Mouse (Mus musculus) neural tube, embryonic 11.5 days (tissue): ENCODE data around the gene Prkaca. TPM values are rescaled to one million over a fixed set of nuclear protein-coding genes. Genes with fewer than 3 reads are reported as not detected.

ENCODE experiments used
- ATAC-seq: fragments of 200-750 bp; cut with Nextera tagmentation; 2 replicates; pipeline ENCODE4 v1.8.0; 2017; ENCODE audit warnings: moderate number of reproducible peaks, mild to moderate bottlenecking, moderate TSS enrichment, moderate library complexity; ENCODE audit not compliant: insufficient read depth, low FRiP score, low TSS enrichment
- DNase-seq: peaks from one replicate; pipeline ENCODE4 v3.0.0-alpha.2; 2015; ENCODE audit warnings: low spot score
- H3K27ac ChIP-seq: fragments of 300-500 bp; sonication (generic); 2 replicates; pipeline ENCODE4 v1.5.1; 2014; ENCODE audit warnings: low read depth, mild to moderate bottlenecking, low read length
- H3K27me3 ChIP-seq: fragments of 300-500 bp; sonication (generic); 2 replicates; pipeline ENCODE4 v1.6.1; 2014; ENCODE audit warnings: mild to moderate bottlenecking, low read length, mixed read lengths; ENCODE audit not compliant: control insufficient read depth, insufficient read depth
- H3K36me3 ChIP-seq: fragments of 300-500 bp; sonication (generic); 2 replicates; pipeline ENCODE4 v1.6.1; 2014; ENCODE audit warnings: mild to moderate bottlenecking, low read length, moderate library complexity, mixed read lengths; ENCODE audit not compliant: control insufficient read depth, insufficient read depth
- H3K4me1 ChIP-seq: fragments of 300-500 bp; sonication (generic); 2 replicates; pipeline ENCODE4 v1.6.1; 2014; ENCODE audit warnings: low read length, mixed read lengths; ENCODE audit not compliant: control insufficient read depth, insufficient read depth
- H3K4me2 ChIP-seq: fragments of 300-500 bp; sonication (generic); 2 replicates; pipeline ENCODE4 v1.6.1; 2014; ENCODE audit warnings: low read depth, mild to moderate bottlenecking, moderate library complexity
- H3K4me3 ChIP-seq: fragments of 300-500 bp; sonication (generic); 2 replicates; pipeline ENCODE4 v1.5.1; 2014; ENCODE audit warnings: low read depth, low read length
- H3K9ac ChIP-seq: fragments of 300-500 bp; sonication (generic); 2 replicates; pipeline ENCODE4 v1.6.1; 2014; ENCODE audit warnings: mild to moderate bottlenecking, low read length
- H3K9me3 ChIP-seq: fragments of 300-500 bp; sonication (generic); 2 replicates; pipeline ENCODE4 v1.6.1; 2016; ENCODE audit warnings: low read length; ENCODE audit not compliant: control insufficient read depth
- WGBS: fragments of 180-500 bp; shearing (Covaris S2); extraction: QIAGEN DNeasy Blood & Tissue Kit; methylation state at CpG from one replicate; pipeline ENCODE4 v1.1.7; 2014; 5-methylcytosine and 5-hydroxymethylcytosine counted together
- polyA plus RNA-seq: library from polyadenylated mRNA; unstranded; fragments of >200 nt; fragmentation: Nextera tagmentation; extraction: Ambion mirVana; gene quantifications from 2 replicates; pipeline ENCODE4 v1.2.1, GENCODE M21; 2014

Gene Prkaca
- polyA plus RNA-seq, 1 experiment from 2014 or later: 154 TPM

DNA sequence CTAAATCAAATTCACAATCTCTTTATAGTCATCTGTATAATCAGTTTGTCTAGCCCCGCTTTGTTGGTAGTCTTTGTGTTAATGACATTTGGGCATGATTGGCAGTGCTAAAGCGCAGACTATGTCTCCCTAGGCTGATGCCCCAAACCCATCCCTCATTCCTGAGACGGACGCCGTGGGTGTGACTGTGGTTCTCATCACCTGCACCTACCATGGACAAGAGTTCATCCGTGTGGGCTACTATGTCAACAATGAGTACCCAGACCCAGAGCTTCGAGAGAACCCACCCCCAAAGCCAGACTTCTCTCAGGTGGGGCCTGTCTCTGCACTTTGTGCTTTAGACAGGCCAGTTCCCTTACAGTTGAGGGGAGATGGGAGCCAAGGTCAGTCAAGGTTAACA is 5.1 kb upstream of the Prkaca start:
- no peak for DNase-seq
- Histone ChIP-seq H3K9ac (no peak overlapping the region), H3K36me3 (peaks cover 4% of the 10 kb centered on the region), H3K9me3 (no peaks in the 10 kb centered on the region), H3K27ac (no peak overlapping the region), H3K4me1 (peaks cover 4% of the 10 kb centered on the region; the same call in 1 of the 2 replicates), H3K4me2 (no peak overlapping the region), H3K27me3 (no peaks in the 10 kb centered on the region), H3K4me3 (no peak overlapping the region)
- no peak for ATAC-seq
- 93% methylated on average over 7 of the region's 7 CpGs for WGBS

DNA sequence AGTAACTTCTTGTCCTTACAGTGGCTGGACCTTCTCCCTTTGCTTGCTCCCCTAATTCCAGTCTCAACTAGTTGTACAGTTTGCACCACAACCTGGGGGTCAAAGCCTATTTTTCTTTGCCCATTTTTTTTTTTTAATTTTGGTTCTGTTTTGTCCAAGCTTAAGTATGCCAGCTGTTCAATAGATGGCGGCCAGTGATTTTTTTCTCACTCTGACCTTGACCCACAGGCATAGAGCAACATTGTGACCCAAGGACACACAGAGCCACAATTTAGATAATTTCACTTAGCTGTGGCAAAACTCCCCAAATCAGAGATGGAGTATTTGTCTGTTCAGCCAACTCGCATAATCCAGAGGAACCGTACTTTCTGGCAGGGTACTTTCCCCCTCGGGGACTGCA is 1.7 kb upstream of the Prkaca start:
- DNase-seq: no peak
- no peak overlapping the region for H3K4me2 ChIP-seq
- no peak for ATAC-seq
- no peaks in the 10 kb centered on the region for H3K27me3 ChIP-seq
- no peak overlapping the region for H3K4me3 ChIP-seq
- H3K9me3 ChIP-seq: no peaks in the 10 kb centered on the region
- H3K4me1 ChIP-seq: peaks cover 11% of the 10 kb centered on the region
- no peak overlapping the region for H3K27ac ChIP-seq
- H3K9ac ChIP-seq: no peak overlapping the region
- WGBS: 95% methylated on average over 4 of the region's 4 CpGs
- H3K36me3 ChIP-seq: peaks cover 2% of the 10 kb centered on the region

DNA sequence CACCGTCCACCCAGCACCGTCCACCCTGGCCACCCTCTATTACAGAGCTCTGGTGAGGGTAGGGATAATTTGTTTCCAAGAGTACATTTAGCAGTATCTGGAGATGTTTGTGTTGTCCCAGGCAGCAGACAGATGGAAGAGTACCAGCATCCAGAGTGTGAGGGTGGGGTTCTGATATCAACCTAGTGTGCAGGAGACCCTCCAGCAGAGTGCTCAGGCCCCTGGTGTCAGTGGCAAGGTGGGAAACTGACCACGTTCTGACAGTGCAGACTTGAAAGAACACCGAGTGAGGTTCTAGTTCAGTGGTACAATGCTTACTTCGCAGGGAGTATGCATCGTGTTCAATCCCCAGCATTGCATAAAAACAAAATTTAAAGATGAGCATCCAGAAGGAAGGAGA is 1.1 kb upstream of the Prkaca start:
- Histone ChIP-seq H3K27me3 (no peaks in the 10 kb centered on the region), H3K27ac (no peak overlapping the region), H3K4me2 (peak overlapping the region; percentile 90; the same call in 1 of the 2 replicates), H3K4me1 (peaks cover 11% of the 10 kb centered on the region), H3K4me3 (peak overlapping the region; percentile 94; the same call in 1 of the 2 replicates), H3K9ac (no peak overlapping the region), H3K9me3 (no peaks in the 10 kb centered on the region), H3K36me3 (peaks cover 2% of the 10 kb centered on the region)
- ATAC-seq (no peak), DNase-seq (no peak)
- WGBS: 77% methylated on average over 6 of the region's 6 CpGs

DNA sequence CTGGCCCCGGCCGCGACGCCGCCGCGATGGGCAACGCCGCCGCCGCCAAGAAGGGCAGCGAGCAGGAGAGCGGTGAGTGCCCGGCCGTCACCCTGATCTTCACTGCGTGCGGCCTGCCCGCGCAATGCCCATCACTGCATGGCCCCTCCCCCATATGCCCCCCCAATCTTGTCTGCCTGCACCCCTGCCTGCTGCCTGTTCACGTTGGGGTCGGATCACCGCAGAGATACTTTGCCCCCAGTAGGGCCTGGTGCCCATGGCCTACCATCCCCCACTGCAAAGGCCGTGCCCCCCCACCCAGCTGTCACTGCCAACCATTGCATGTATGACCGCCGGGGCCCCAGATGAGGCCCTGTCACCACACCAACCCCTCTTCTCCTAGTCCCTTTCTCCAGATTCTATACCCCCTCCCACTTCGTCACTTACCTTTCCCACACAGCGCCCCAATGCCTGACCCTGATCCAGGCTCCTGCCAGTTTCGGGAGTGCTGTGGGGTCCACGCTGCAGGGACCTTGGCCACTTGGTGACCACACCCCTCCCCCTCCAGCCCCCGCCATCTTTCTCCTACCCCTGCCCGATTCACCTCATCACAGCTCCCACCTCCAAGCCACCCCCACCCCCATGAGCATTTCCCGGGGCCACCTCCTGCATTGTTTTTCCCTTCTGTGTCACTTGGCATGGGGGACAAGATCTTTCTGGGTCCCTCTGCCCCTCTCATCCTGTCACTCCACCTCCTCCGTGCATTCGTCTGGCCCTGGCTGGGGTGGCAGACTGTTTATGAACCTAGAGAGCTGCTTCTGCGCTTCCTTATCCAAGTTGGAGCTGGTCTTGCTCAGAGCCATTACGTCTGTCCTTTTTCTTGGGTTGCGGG is 603 bp downstream of the Prkaca start:
- no peaks in the 10 kb centered on the region for H3K27me3 ChIP-seq
- H3K36me3 ChIP-seq: no peaks in the 10 kb centered on the region
- WGBS: 3% methylated on average over 36 of the region's 37 CpGs
- peaks cover 11% of the 10 kb centered on the region for H3K4me1 ChIP-seq
- peak; percentile 26 for DNase-seq
- peak overlapping the region; percentile 94 for H3K4me3 ChIP-seq
- peak; percentile 24 for ATAC-seq
- H3K27ac ChIP-seq: peak overlapping the region; percentile 15; the same call in 1 of the 2 replicates
- peak overlapping the region; percentile 95 for H3K4me2 ChIP-seq
- no peaks in the 10 kb centered on the region for H3K9me3 ChIP-seq
- H3K9ac ChIP-seq: peak overlapping the region; percentile 81

DNA sequence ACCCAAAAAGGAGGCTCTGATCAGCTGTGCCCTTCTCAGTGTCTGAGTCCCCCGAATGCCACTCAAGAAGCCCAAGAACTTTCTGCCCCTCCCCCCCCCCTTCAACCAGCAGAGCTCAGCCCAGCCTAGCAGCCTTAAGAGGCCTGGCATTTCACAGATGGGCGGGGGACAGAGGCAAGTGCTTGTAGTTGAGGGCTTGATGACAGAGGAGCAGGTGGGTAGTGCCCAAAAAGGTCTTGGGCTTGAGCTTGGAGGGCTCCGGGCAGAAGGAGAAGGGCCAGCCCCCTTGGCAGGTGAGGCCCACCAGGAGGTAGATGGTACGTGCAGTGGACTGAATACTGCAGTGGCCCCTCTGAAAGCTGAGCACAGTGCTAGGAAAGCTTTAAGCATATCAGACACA is 1.7 kb downstream of the Prkaca start:
- no peak overlapping the region for H3K4me3 ChIP-seq

DNA sequence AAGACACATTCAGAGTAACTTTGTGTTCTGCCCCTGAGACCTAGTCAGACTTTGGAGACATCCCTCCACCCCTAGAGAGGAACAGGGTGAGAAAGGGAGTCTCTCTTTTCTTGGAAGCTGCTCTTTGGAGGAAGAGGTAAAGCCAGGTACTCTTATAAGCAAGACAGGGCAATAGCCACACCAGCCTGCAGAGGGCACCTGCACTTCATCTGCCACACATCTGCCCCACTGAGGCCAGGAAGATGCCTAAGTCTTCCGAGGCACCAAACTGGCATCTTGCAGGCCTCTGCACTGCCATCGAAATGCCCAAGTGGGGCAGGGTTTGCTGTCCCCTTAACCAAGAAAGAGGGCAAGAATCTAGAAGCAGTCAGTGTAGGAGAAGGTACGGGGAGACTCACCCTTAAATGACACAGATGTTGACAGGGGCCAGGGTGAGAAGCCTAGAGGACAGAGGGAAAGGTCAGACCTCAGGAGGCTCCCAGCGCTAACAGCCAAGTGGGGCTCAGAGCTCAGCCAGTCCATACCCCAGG is 3.4 kb downstream of the Prkaca start:
- no peak for ATAC-seq
- WGBS: 88% methylated on average over 4 of the region's 4 CpGs
- peaks cover 11% of the 10 kb centered on the region for H3K4me1 ChIP-seq

More for the DNA sequence above, 1.7 kb downstream of the Prkaca start:
- no peak overlapping the region for H3K9ac ChIP-seq
- H3K27me3 ChIP-seq: no peaks in the 10 kb centered on the region
- no peak overlapping the region; the same call in 1 of the 2 replicates for H3K4me2 ChIP-seq
- ATAC-seq (no peak), DNase-seq (no peak)
- no peaks in the 10 kb centered on the region for H3K9me3 ChIP-seq
- 86% methylated on average over 4 of the region's 4 CpGs for WGBS
- H3K36me3 ChIP-seq: no peaks in the 10 kb centered on the region
- H3K27ac ChIP-seq: no peak overlapping the region
- H3K4me1 ChIP-seq: peaks cover 11% of the 10 kb centered on the region

DNA sequence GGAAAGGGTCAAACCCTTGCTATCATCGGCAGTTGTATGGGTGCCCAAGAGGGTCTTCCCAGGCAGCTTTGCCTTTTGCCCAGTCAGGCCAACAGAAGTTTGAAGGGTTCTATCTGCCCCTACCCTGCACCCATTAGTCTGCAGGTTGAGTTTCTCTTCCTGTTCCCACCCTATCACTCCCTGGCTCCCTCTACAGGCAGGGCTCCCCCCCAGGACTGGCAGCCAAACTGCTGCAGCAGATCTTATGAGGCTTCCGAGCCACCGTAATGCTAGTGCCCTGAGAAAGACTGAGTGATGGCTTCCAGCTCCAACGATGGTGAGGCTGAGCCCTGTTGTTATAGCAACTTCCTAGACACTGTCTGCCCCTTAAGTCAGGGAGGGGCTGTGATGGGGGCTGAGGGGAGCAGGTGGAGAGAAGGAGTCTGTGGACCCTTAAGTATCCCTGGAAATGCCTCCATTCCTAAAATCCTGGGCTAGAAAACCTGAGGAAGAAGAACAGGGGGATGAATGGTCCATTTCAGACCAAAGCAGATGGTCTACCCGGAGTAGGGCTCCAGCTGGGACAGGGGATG is 4.1 kb downstream of the Prkaca start:
- ATAC-seq (no peak), DNase-seq (no peak)
- peaks cover 11% of the 10 kb centered on the region for H3K4me1 ChIP-seq
- 91% methylated on average over 5 of the region's 5 CpGs for WGBS
- no peak overlapping the region for H3K9ac ChIP-seq
- peaks cover 7% of the 10 kb centered on the region for H3K36me3 ChIP-seq
- no peak overlapping the region for H3K27ac ChIP-seq
- no peak overlapping the region for H3K4me2 ChIP-seq
- no peaks in the 10 kb centered on the region for H3K9me3 ChIP-seq
- no peak overlapping the region for H3K4me3 ChIP-seq
- H3K27me3 ChIP-seq: no peaks in the 10 kb centered on the region

More for the DNA sequence above, 3.4 kb downstream of the Prkaca start:
- Histone ChIP-seq H3K9me3 (no peaks in the 10 kb centered on the region), H3K9ac (no peak overlapping the region), H3K27me3 (no peaks in the 10 kb centered on the region), H3K4me2 (no peak overlapping the region), H3K36me3 (peaks cover 2% of the 10 kb centered on the region; the same call in 1 of the 2 replicates), H3K4me3 (no peak overlapping the region), H3K27ac (no peak overlapping the region)
- DNase-seq: no peak

DNA sequence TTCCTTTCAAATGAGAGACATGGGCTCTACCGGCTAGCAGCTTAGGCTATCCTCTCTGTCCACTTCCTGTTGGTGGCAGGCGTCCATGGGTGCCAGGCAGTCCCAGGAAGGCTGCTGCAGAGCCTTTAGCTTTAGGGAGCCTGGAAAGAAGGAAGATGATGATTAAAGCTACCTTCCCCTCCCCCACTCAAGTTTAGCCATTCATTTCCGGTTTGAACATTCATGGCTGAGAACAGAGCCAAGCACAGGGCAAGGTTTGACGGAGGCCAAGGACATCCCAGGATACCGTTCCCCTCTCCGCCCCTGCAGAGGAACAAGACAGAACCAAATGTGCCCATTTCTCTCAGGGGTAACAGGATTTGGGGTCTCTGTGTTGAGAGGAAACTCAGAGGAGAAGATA is 4.9 kb downstream of the Prkaca start:
- Histone ChIP-seq H3K36me3 (peaks cover 12% of the 10 kb centered on the region), H3K27ac (no peak overlapping the region), H3K4me2 (no peak overlapping the region), H3K9ac (no peak overlapping the region; the same call in none of the 2 replicates), H3K4me3 (no peak overlapping the region), H3K4me1 (peaks cover 7% of the 10 kb centered on the region), H3K27me3 (no peaks in the 10 kb centered on the region), H3K9me3 (no peaks in the 10 kb centered on the region)
- ATAC-seq (no peak), DNase-seq (no peak)
- WGBS: 73% methylated on average over 6 of the region's 6 CpGs
